In the genomic region with DNA sequence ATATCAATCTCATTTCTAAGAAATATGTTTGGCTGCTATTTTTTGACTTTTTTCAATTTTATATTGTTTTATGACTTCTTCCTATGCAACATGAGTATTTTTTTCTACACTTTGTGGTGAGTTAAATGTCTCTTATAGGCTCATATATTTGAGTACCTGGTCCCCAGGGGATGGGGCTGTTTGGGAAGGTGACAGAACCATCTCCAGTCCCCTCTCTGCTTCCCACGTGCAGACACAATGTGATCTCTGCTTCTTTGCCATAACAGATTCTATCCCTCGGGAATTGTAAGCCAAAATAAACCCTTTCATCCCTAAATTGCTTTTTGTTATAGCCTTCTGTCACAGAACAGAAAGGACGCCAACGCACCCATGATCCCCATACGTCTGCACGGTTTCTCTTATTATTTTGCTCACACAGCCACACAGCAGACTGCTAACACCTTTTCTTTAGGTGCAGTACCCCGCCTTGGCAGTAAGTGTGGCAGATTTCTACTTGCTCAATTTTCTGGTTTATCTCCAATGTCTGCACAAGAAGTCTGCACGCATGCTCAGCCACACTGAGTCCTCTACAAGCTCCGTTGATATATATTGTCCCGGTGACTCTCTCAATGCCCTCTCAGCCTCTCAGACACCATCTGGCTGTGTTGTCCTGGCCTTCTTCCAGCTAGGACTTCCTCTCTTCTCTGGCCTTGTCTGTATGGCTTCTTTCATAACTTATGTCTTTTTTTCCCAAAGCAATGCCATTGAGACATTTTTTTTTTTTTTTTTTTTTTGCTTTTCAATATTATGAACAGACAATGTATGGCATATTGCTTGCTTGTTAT, we compare ENCODE assay signal across 12 mouse cellular contexts. TPM values are rescaled to one million over a fixed set of nuclear protein-coding genes. Genes with fewer than 3 reads are reported as not detected.
DNase-seq lines count a peak whose midpoint lies in the region; ATAC-seq and TF ChIP-seq lines count a peak whose summit lies in the region.
"Had no signal": no experiment of that assay in that cellular context is flagged by ENCODE, and none has a peak within 500 bp of the region (broad histone marks: within the 10 kb centered on the region; RNA-seq: fewer than 3 reads in every experiment).

No protein-coding gene starts in this region.

- no peak overlapping the region for H3K4me2 ChIP-seq in kidney, embryonic 15.5 days
- no peak overlapping the region for H3K4me2 ChIP-seq in forebrain, embryonic 16.5 days (ENCODE audit: low read length)
- H3K4me2 ChIP-seq: hindbrain, embryonic 15.5 days; limb, embryonic 12.5 days had no signal

- peaks cover 28% of the 10 kb centered on the region for H3K4me1 ChIP-seq in kidney, embryonic 15.5 days
- H3K4me1 ChIP-seq in MEL (ENCODE audit: control insufficient read depth in 1 of 2, insufficient read depth in 2 of 2, low read length in 2 of 2) = peaks cover 4 to 7% of the 10 kb centered on the region in 2 experiments; a peak in 3 of 4 replicates
- peaks cover 22% of the 10 kb centered on the region for H3K4me1 ChIP-seq in forebrain, embryonic 16.5 days (replicated peaks; ENCODE audit: control insufficient read depth, insufficient read depth, low read length)

- H3K27me3 ChIP-seq in kidney, embryonic 15.5 days = peaks cover 28% of the 10 kb centered on the region
- H3K27me3 ChIP-seq in MEL (ENCODE audit: control insufficient read depth in 1 of 2, insufficient read depth in 2 of 2, low read length in 2 of 2) = no peaks in the 10 kb centered on the region
- no peaks in the 10 kb centered on the region for H3K27me3 ChIP-seq in forebrain, embryonic 16.5 days (replicated peaks; ENCODE audit: control insufficient read depth, insufficient read depth, low read length)
- H3K27me3 ChIP-seq: hindbrain, embryonic 15.5 days; limb, embryonic 12.5 days had no signal

- H3K27ac ChIP-seq in kidney, embryonic 15.5 days = no peak overlapping the region
- no peak overlapping the region for H3K27ac ChIP-seq in MEL (ENCODE audit: control insufficient read depth, low read depth, low read length)
- H3K27ac ChIP-seq in forebrain, embryonic 16.5 days (ENCODE audit: low read length) = no peak overlapping the region
- H3K27ac ChIP-seq: hindbrain, embryonic 15.5 days; limb, embryonic 12.5 days had no signal

- no peaks in the 10 kb centered on the region for H3K9me3 ChIP-seq in kidney, embryonic 15.5 days (replicated peaks)
- no peaks in the 10 kb centered on the region for H3K9me3 ChIP-seq in MEL (replicated peaks; ENCODE audit: insufficient read depth, low read length)
- no peaks in the 10 kb centered on the region for H3K9me3 ChIP-seq in forebrain, embryonic 16.5 days (ENCODE audit: control insufficient read depth, low read length)
- H3K9me3 ChIP-seq: hindbrain, embryonic 15.5 days; limb, embryonic 12.5 days had no signal

- H3K79me2 ChIP-seq in MEL (ENCODE audit: control insufficient read depth, insufficient read depth, low read length, poor library complexity) = no peaks in the 10 kb centered on the region

- peak in 1 of 2 experiments; percentile 52; a peak in 1 of 4 replicates for TF ChIP-seq EP300 in MEL (IDR thresholded peaks at IDR 0.05; ENCODE audit: low read depth in 1 of 2, low read length in 2 of 2)

- TF ChIP-seq CTCF in MEL (IDR thresholded peaks at IDR 0.05 in 2 of 3, conservative IDR thresholded peaks at IDR 0.05 in 1 of 3; ENCODE audit: control insufficient read depth in 1 of 3, insufficient read depth in 1 of 3, low read depth in 2 of 3, low read length in 3 of 3, poor library complexity in 1 of 3, severe bottlenecking in 1 of 3) = no peak

- no peaks in the 10 kb centered on the region for H3K36me3 ChIP-seq in kidney, embryonic 15.5 days
- peaks cover 0 to 4% of the 10 kb centered on the region in 2 experiments; a peak in 2 of 4 replicates for H3K36me3 ChIP-seq in MEL (ENCODE audit: control insufficient read depth in 1 of 2, insufficient read depth in 2 of 2, low read length in 2 of 2)
- H3K36me3 ChIP-seq in forebrain, embryonic 16.5 days (ENCODE audit: control insufficient read depth, insufficient read depth) = no peaks in the 10 kb centered on the region
- H3K36me3 ChIP-seq: hindbrain, embryonic 15.5 days; limb, embryonic 12.5 days had no signal

- TF ChIP-seq POLR2A in MEL (IDR thresholded peaks at IDR 0.05; ENCODE audit: control insufficient read depth in 1 of 2, insufficient read depth in 1 of 2, low read depth in 1 of 2, low read length in 2 of 2, poor library complexity in 1 of 2) = no peak

- H3K4me3 ChIP-seq in kidney, embryonic 15.5 days (replicated peaks) = no peak overlapping the region
- H3K4me3 ChIP-seq in MEL (ENCODE audit: control insufficient read depth in 1 of 2, insufficient read depth in 1 of 2, low read depth in 2 of 2, low read length in 2 of 2) = no peak overlapping the region
- no peak overlapping the region for H3K4me3 ChIP-seq in forebrain, embryonic 16.5 days (replicated peaks; ENCODE audit: low read length)
- H3K4me3 ChIP-seq: hindbrain, embryonic 15.5 days; limb, embryonic 12.5 days had no signal

- TF ChIP-seq RAD21 in MEL (IDR thresholded peaks at IDR 0.05; ENCODE audit: low read depth, low read length) = no peak; the same call in 1 of the 2 replicates

- H3K9ac ChIP-seq in kidney, embryonic 15.5 days = no peak overlapping the region
- no peak overlapping the region for H3K9ac ChIP-seq in MEL (ENCODE audit: control insufficient read depth, low read depth, low read length, poor library complexity, severe bottlenecking)
- no peak overlapping the region for H3K9ac ChIP-seq in forebrain, embryonic 16.5 days (replicated peaks; ENCODE audit: low read depth, low read length)
- H3K9ac ChIP-seq: hindbrain, embryonic 15.5 days; limb, embryonic 12.5 days had no signal

- DNase-seq in adrenal gland, postnatal 10 days = peak; percentile 15
- no peak for DNase-seq in adrenal gland, postnatal 25 days
- peak; percentile 35 to 36 for DNase-seq in kidney, postnatal 4 days
- DNase-seq in MEL (ENCODE audit: low read depth, low spot score) = peak; percentile 84
- DNase-seq in B cell, adult 2 months = no peak
- DNase-seq in thymus, postnatal 14 days = no peak
- DNase-seq: adrenal gland, adult 8-10 months; embryo, embryonic 11 days had no signal

- WGBS in kidney, embryonic 15.5 days = 59% methylated on average over 10 of the region's 10 CpGs
- 33% methylated on average over 10 of the region's 10 CpGs for WGBS in forebrain, embryonic 16.5 days

- no peak for ATAC-seq in kidney, embryonic 15.5 days (replicated peaks; ENCODE audit: low FRiP score)
- peak; percentile 12; the same call in 1 of the 2 replicates for ATAC-seq in forebrain, embryonic 16.5 days

TF ChIP-seq in MEL, 35 proteins besides CTCF, POLR2A, EP300 and RAD21:
- TF ChIP-seq POLR2AphosphoS5 (IDR thresholded peaks at IDR 0.05; ENCODE audit: borderline replicate concordance, low read depth, low read length) = no peak
- no peak for TF ChIP-seq KAT2A (conservative IDR thresholded peaks at IDR 0.05; ENCODE audit: low read depth, low read length)
- TF ChIP-seq CHD2 (IDR thresholded peaks at IDR 0.05; ENCODE audit: low read length) = no peak
- no peak for TF ChIP-seq ELF1 (IDR thresholded peaks at IDR 0.05; ENCODE audit: low read depth, low read length)
- TF ChIP-seq MAX (IDR thresholded peaks at IDR 0.05; ENCODE audit: low read length) = no peak
- no peak for TF ChIP-seq MYC (IDR thresholded peaks at IDR 0.05; ENCODE audit: low read depth, low read length)
- no peak for TF ChIP-seq RCOR1 (IDR thresholded peaks at IDR 0.05; ENCODE audit: low read depth, low read length)
- TF ChIP-seq MXI1 (IDR thresholded peaks at IDR 0.05; ENCODE audit: low read depth, low read length) = no peak
- no peak for TF ChIP-seq GATA1 (IDR thresholded peaks at IDR 0.05; ENCODE audit: low read depth, low read length)
- TF ChIP-seq POLR2AphosphoS2 (IDR thresholded peaks at IDR 0.05; ENCODE audit: low read length) = no peak
- peak; percentile 53; the same call in 1 of the 2 replicates for TF ChIP-seq ETS1 (IDR thresholded peaks at IDR 0.05; ENCODE audit: low read depth, low read length)
- TF ChIP-seq BHLHE40 (IDR thresholded peaks at IDR 0.05; ENCODE audit: borderline replicate concordance, low read depth, low read length) = no peak
- no peak for TF ChIP-seq USF2 (IDR thresholded peaks at IDR 0.05; ENCODE audit: borderline replicate concordance in 1 of 2, insufficient read depth in 1 of 2, low read depth in 1 of 2, low read length in 2 of 2)
- TF ChIP-seq TAL1 (IDR thresholded peaks at IDR 0.05; ENCODE audit: low read length) = no peak
- no peak for TF ChIP-seq ZC3H11A (IDR thresholded peaks at IDR 0.05; ENCODE audit: low read depth, low read length)
- TF ChIP-seq SMC3 (IDR thresholded peaks at IDR 0.05; ENCODE audit: low read depth, low read length) = no peak
- no peak for TF ChIP-seq MAZ (IDR thresholded peaks at IDR 0.05; ENCODE audit: low read depth, low read length)
- TF ChIP-seq SIN3A (IDR thresholded peaks at IDR 0.05; ENCODE audit: low read length) = peak; percentile 46; the same call in 1 of the 2 replicates
- peak; percentile 87 for TF ChIP-seq ZNF384 (IDR thresholded peaks at IDR 0.05; ENCODE audit: low read depth, low read length)
- no peak for TF ChIP-seq TBP (IDR thresholded peaks at IDR 0.05; ENCODE audit: low read depth, low read length)
- TF ChIP-seq MYB (IDR thresholded peaks at IDR 0.05; ENCODE audit: low read depth, low read length) = no peak
- TF ChIP-seq NRF1 (IDR thresholded peaks at IDR 0.05; ENCODE audit: insufficient read depth, low read depth, low read length, poor library complexity, severe bottlenecking) = peak; percentile 78
- no peak for TF ChIP-seq MAFK (IDR thresholded peaks at IDR 0.05; ENCODE audit: borderline replicate concordance, low read depth, low read length)
- TF ChIP-seq ZKSCAN1 (IDR thresholded peaks at IDR 0.05; ENCODE audit: low read depth, low read length) = no peak
- no peak for TF ChIP-seq JUND (IDR thresholded peaks at IDR 0.05; ENCODE audit: low read depth, low read length)

RNA-seq across cellular contexts. Expression of a gene that starts 17.2 kb away (rescaled TPM):
- 10 to 100 TPM; 78.0 to 83.9 TPM for total RNA-seq in adrenal gland, postnatal 10 days (2021)
- total RNA-seq in adrenal gland, postnatal 25 days (2021) = 100 and 101 TPM in 2 replicates
- 83.2 and 85.6 TPM in 2 replicates for polyA plus RNA-seq in kidney, embryonic 15.5 days (2015; fragmentation: Nextera tagmentation; extraction: Ambion mirVana)
- total RNA-seq in MEL (2012; rRNA removed) = 21.8 and 23.3 TPM in 2 replicates
- 100 to 1,000 TPM in 1 of 2 experiments, 10 to 100 TPM in 1; 59.1 to 156 TPM for polyA plus RNA-seq in MEL (2012; ENCODE audit: insufficient read depth in 1 of 2, insufficient read length in 2 of 2, low read depth in 1 of 2, low replicate concordance in 2 of 2, missing spikeins in 1 of 2)
- polyA plus RNA-seq in forebrain, embryonic 16.5 days (2015; fragmentation: Nextera tagmentation; extraction: Ambion mirVana) = 189 and 197 TPM in 2 replicates

Comparison
In these comparisons a context has a peak if more than half of its experiments do, and no peak if none do; other contexts are left out.
1. DNase-seq: peak in adrenal gland, postnatal 10 days (single experiment), kidney, postnatal 4 days (2 of 2) and MEL (single experiment); none in adrenal gland, postnatal 25 days (single experiment), B cell, adult 2 months (0 of 2) and thymus, postnatal 14 days (single experiment).